Mouse (Mus musculus): Measurements from ENCODE around the gene AC192777.2. TPM values are rescaled to one million over a fixed set of nuclear protein-coding genes. Genes with fewer than 3 reads are reported as not detected.

The AC192777.2 gene
- polyA plus RNA-seq (2017; shearing (Covaris generic)), result not detected

GRCm38 (mm10) chr17:40095150-40095549 lies at the start of gene AC192777.2:
TSS of gene AC192777.2 (plus strand) at chr17:40095450.

Other genes with a start within 250 kb of the AC192777.2 start
- gene Esp38, start 144.9 kb upstream of the AC192777.2 start, polyA plus RNA-seq (2017; shearing (Covaris generic)), result not detected
- gene Pgk2, start 113.2 kb downstream of the AC192777.2 start, polyA plus RNA-seq (2017; shearing (Covaris generic)), result 1 to 10 TPM in 1 of 2 experiments, not detected in 1; 2.5 TPM
- gene Crisp3, start 146.8 kb downstream of the AC192777.2 start, polyA plus RNA-seq (2017; shearing (Covaris generic)), result under 1 TPM; 0.23 to 0.58 TPM
- 100 to 1,000 TPM in 1 of 2 experiments, 1 to 10 TPM in 1; 1.2 to 184 TPM for gene Crisp1, start 223.8 kb downstream of the AC192777.2 start, polyA plus RNA-seq (2017; shearing (Covaris generic))

All from inflammation-experienced regulatory T-cells (primary cell).